Mouse (Mus musculus): Measurements from ENCODE around the gene Ano10. TPM values are rescaled to one million over a fixed set of nuclear protein-coding genes. Genes with fewer than 3 reads are reported as not detected.

Ano10 gene
- total and polyA plus RNA-seq, 2 experiments from 2014 or later: 32.0 to 35.3 TPM

- 0 out of 2 replicates have a peak, but pooled peaks cover 3% of the 10 kb centered on the region for H3K4me1 ChIP-seq (ENCODE audit: insufficient read depth)
- DNase-seq: no peak
- H3K27ac ChIP-seq (ENCODE audit: low read depth, low read length): no peak overlapping the region
- H3K9ac ChIP-seq: no peak overlapping the region
- TF ChIP-seq CTCF (IDR thresholded peaks at IDR 0.05; ENCODE audit: low read depth): no peak
- no peaks in the 10 kb centered on the region for H3K9me3 ChIP-seq (ENCODE audit: low read length)
- no peak overlapping the region for H3K4me3 ChIP-seq (ENCODE audit: low read depth, low read length)
- ATAC-seq: no peak
- no peaks in the 10 kb centered on the region for H3K36me3 ChIP-seq (ENCODE audit: insufficient read depth)
- no peaks in the 10 kb centered on the region for H3K27me3 ChIP-seq (ENCODE audit: insufficient read depth, low read length)
- H3K4me2 ChIP-seq (ENCODE audit: low read depth): no peak overlapping the region
Observed at GRCm38 (mm10) chr9:122295396-122295795, 1.2 kb upstream of the Ano10 start.

- H3K27ac ChIP-seq (ENCODE audit: low read depth, low read length): peak overlapping the region; percentile 88
- peak overlapping the region; percentile 70 for H3K4me3 ChIP-seq (ENCODE audit: low read depth, low read length)
- H3K9ac ChIP-seq: peak overlapping the region; percentile 86
- WGBS: under 1% methylated on average over 23 of the region's 23 CpGs
- peak; percentile 65 for DNase-seq
- TF ChIP-seq CTCF (IDR thresholded peaks at IDR 0.05; ENCODE audit: low read depth): no peak
- no peaks in the 10 kb centered on the region for H3K9me3 ChIP-seq (ENCODE audit: low read length)
- no peaks in the 10 kb centered on the region for H3K36me3 ChIP-seq (ENCODE audit: insufficient read depth)
- H3K4me2 ChIP-seq (ENCODE audit: low read depth): peak overlapping the region; percentile 58
- H3K27me3 ChIP-seq (ENCODE audit: insufficient read depth, low read length): no peaks in the 10 kb centered on the region
- ATAC-seq: peak; percentile 8
- 0 out of 2 replicates have a peak, but pooled peaks cover 3% of the 10 kb centered on the region for H3K4me1 ChIP-seq (ENCODE audit: insufficient read depth)
Observed at GRCm38 (mm10) chr9:122293865-122294241, 370 bp downstream of the Ano10 start.

- 91% methylated on average over 2 of the region's 2 CpGs for WGBS
- H3K9me3 ChIP-seq (ENCODE audit: low read length): no peaks in the 10 kb centered on the region
- no peak for ATAC-seq
- no peak overlapping the region for H3K4me2 ChIP-seq (ENCODE audit: low read depth)
- H3K27me3 ChIP-seq (ENCODE audit: insufficient read depth, low read length): no peaks in the 10 kb centered on the region
- DNase-seq: no peak
- no peak overlapping the region for H3K27ac ChIP-seq (ENCODE audit: low read depth, low read length)
- H3K4me1 ChIP-seq (ENCODE audit: insufficient read depth): 0 out of 2 replicates have a peak, but pooled peaks cover 3% of the 10 kb centered on the region
- TF ChIP-seq CTCF (IDR thresholded peaks at IDR 0.05; ENCODE audit: low read depth): no peak
- no peaks in the 10 kb centered on the region for H3K36me3 ChIP-seq (ENCODE audit: insufficient read depth)
- no peak overlapping the region for H3K4me3 ChIP-seq (ENCODE audit: low read depth, low read length)
- no peak overlapping the region for H3K9ac ChIP-seq
Observed at GRCm38 (mm10) chr9:122290192-122290591, 4.0 kb downstream of the Ano10 start.

GRCm38 (mm10) chr9:122288416-122288815 is 5.8 kb downstream of the Ano10 start:
- no peak for TF ChIP-seq CTCF (IDR thresholded peaks at IDR 0.05; ENCODE audit: low read depth)

GRCm38 (mm10) chr9:122287526-122287925 is 6.7 kb downstream of the Ano10 start:
- Histone ChIP-seq H3K27me3 (ENCODE audit: insufficient read depth, low read length) (no peaks in the 10 kb centered on the region), H3K9ac (no peak overlapping the region), H3K4me2 (ENCODE audit: low read depth) (no peak overlapping the region), H3K27ac (ENCODE audit: low read depth, low read length) (no peak overlapping the region), H3K4me3 (ENCODE audit: low read depth, low read length) (no peak overlapping the region), H3K4me1 (ENCODE audit: insufficient read depth) (no peaks in the 10 kb centered on the region), H3K36me3 (ENCODE audit: insufficient read depth) (no peaks in the 10 kb centered on the region), H3K9me3 (ENCODE audit: low read length) (no peaks in the 10 kb centered on the region)
- ATAC-seq (no peak), DNase-seq (no peak)
- WGBS: 92% methylated on average over 3 of the region's 3 CpGs
- TF ChIP-seq CTCF (IDR thresholded peaks at IDR 0.05; ENCODE audit: low read depth): no peak

More at GRCm38 (mm10) chr9:122288416-122288815, 5.8 kb downstream of the Ano10 start:
- no peak overlapping the region for H3K9ac ChIP-seq
- no peaks in the 10 kb centered on the region for H3K4me1 ChIP-seq (ENCODE audit: insufficient read depth)
- DNase-seq (no peak), ATAC-seq (no peak)
- H3K27ac ChIP-seq (ENCODE audit: low read depth, low read length): no peak overlapping the region
- no peaks in the 10 kb centered on the region for H3K27me3 ChIP-seq (ENCODE audit: insufficient read depth, low read length)
- H3K4me3 ChIP-seq (ENCODE audit: low read depth, low read length): no peak overlapping the region
- no peaks in the 10 kb centered on the region for H3K36me3 ChIP-seq (ENCODE audit: insufficient read depth)
- WGBS: 31% methylated on average over 3 of the region's 3 CpGs
- H3K9me3 ChIP-seq (ENCODE audit: low read length): no peaks in the 10 kb centered on the region
- H3K4me2 ChIP-seq (ENCODE audit: low read depth): no peak overlapping the region

GRCm38 (mm10) chr9:122285833-122286310 is 8.4 kb downstream of the Ano10 start:
- Histone ChIP-seq H3K36me3 (ENCODE audit: insufficient read depth) (no peaks in the 10 kb centered on the region), H3K4me1 (ENCODE audit: insufficient read depth) (no peaks in the 10 kb centered on the region), H3K27me3 (ENCODE audit: insufficient read depth, low read length) (no peaks in the 10 kb centered on the region), H3K4me2 (ENCODE audit: low read depth) (no peak overlapping the region), H3K4me3 (ENCODE audit: low read depth, low read length) (no peak overlapping the region), H3K9ac (no peak overlapping the region), H3K9me3 (ENCODE audit: low read length) (no peaks in the 10 kb centered on the region), H3K27ac (ENCODE audit: low read depth, low read length) (no peak overlapping the region)
- TF ChIP-seq CTCF (IDR thresholded peaks at IDR 0.05; ENCODE audit: low read depth): no peak
- ATAC-seq (no peak), DNase-seq (no peak)
- WGBS: 18% methylated on average over 4 of the region's 4 CpGs

GRCm38 (mm10) chr9:122285146-122285832 is 8.9 kb downstream of the Ano10 start:
- Histone ChIP-seq H3K36me3 (ENCODE audit: insufficient read depth) (no peaks in the 10 kb centered on the region), H3K27me3 (ENCODE audit: insufficient read depth, low read length) (no peaks in the 10 kb centered on the region), H3K4me3 (ENCODE audit: low read depth, low read length) (no peak overlapping the region), H3K4me2 (ENCODE audit: low read depth) (no peak overlapping the region), H3K27ac (ENCODE audit: low read depth, low read length) (no peak overlapping the region), H3K9me3 (ENCODE audit: low read length) (no peaks in the 10 kb centered on the region), H3K9ac (no peak overlapping the region), H3K4me1 (ENCODE audit: insufficient read depth) (no peaks in the 10 kb centered on the region)
- DNase-seq (peak; percentile 37), ATAC-seq (peak; percentile 61)
- peak; percentile 41 for TF ChIP-seq CTCF (IDR thresholded peaks at IDR 0.05; ENCODE audit: low read depth)
- 17% methylated on average over 4 of the region's 11 CpGs for WGBS

Measured in forebrain, postnatal 0 days (tissue).